9 mouse cellular contexts compared by ENCODE assay signal in the genomic region with DNA sequence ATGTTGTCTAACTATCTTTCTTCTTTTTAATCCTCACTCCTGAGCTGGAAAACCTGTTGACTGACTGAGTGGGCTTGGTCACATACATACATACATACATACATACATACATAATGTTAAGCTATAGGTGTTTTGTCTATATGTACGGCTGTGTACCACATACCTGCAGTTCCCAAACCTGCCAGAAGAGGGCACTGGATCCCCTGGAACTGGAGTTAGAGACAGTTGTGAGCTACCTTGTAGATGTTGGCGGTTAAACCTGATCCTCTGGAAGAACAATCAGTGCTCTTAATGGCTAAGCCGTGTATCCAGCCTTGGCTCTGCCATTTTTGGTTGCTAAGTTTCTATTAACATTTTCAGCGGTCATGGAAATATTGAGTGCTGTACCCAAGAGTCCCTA. TPM values are rescaled to one million over a fixed set of nuclear protein-coding genes. Genes with fewer than 3 reads are reported as not detected.
DNase-seq lines count a peak whose midpoint lies in the region; ATAC-seq and TF ChIP-seq lines count a peak whose summit lies in the region.
"Had no signal": no experiment of that assay in that cellular context is flagged by ENCODE, and none has a peak within 500 bp of the region (broad histone marks: within the 10 kb centered on the region; RNA-seq: fewer than 3 reads in every experiment).

No protein-coding gene starts in this region.

- ATAC-seq in kidney, postnatal 0 days (replicated peaks; ENCODE audit: low FRiP score, low read depth) = peak; percentile 76
- ATAC-seq in lung, embryonic 16.5 days (ENCODE audit: low read depth) = 0 out of 2 replicates have a peak, but pooled peaks have one; percentile 38
- ATAC-seq in erythroid progenitor cell, adult 5-6 weeks (replicated peaks; ENCODE audit: low FRiP score, poor library complexity, severe bottlenecking) = no peak

- no peak overlapping the region for H3K4me2 ChIP-seq in kidney, postnatal 0 days (ENCODE audit: low read length)
- no peak overlapping the region for H3K4me2 ChIP-seq in lung, embryonic 16.5 days (ENCODE audit: low read depth, low read length)
- H3K4me2 ChIP-seq: stomach, embryonic 15.5 days had no signal

- H3K27me3 ChIP-seq in kidney, postnatal 0 days (ENCODE audit: insufficient read depth, low read length) = no peaks in the 10 kb centered on the region
- no peaks in the 10 kb centered on the region; the same call in 1 of the 2 replicates for H3K27me3 ChIP-seq in lung, embryonic 16.5 days (ENCODE audit: control insufficient read depth, insufficient read depth, low read depth, low read length)
- H3K27me3 ChIP-seq: stomach, embryonic 15.5 days had no signal

- DNase-seq in 3T3-L1 (ENCODE audit: low read depth, low spot score) = peak; percentile 82
- peak; percentile 60 for DNase-seq in CD4-positive helper T cell, adult 2 months (ENCODE audit: low read depth, low spot score)
- DNase-seq in brain, embryonic 14.5 days (ENCODE audit: low read depth) = peak; percentile 55
- peak; percentile 81 for DNase-seq in gastrocnemius, adult 18-20 months (ENCODE audit: low spot score)
- DNase-seq in kidney, postnatal 0 days (ENCODE audit: low spot score) = peak; percentile 78
- DNase-seq in spleen, adult 18-20 months = peak; percentile 43 to 78

- H3K9me3 ChIP-seq in kidney, postnatal 0 days (replicated peaks; ENCODE audit: low read length) = no peaks in the 10 kb centered on the region
- no peaks in the 10 kb centered on the region for H3K9me3 ChIP-seq in lung, embryonic 16.5 days (ENCODE audit: control insufficient read depth, low read length)
- H3K9me3 ChIP-seq: stomach, embryonic 15.5 days had no signal

- no peak overlapping the region for H3K9ac ChIP-seq in kidney, postnatal 0 days (ENCODE audit: low read depth, low read length)
- H3K9ac ChIP-seq in lung, embryonic 16.5 days (ENCODE audit: low read length) = no peak overlapping the region
- H3K9ac ChIP-seq: stomach, embryonic 15.5 days had no signal

- no peaks in the 10 kb centered on the region for H3K36me3 ChIP-seq in kidney, postnatal 0 days (ENCODE audit: insufficient read depth, low read length)
- H3K36me3 ChIP-seq in lung, embryonic 16.5 days (ENCODE audit: control insufficient read depth, insufficient read depth, low read length) = no peaks in the 10 kb centered on the region
- H3K36me3 ChIP-seq: stomach, embryonic 15.5 days had no signal

- no peaks in the 10 kb centered on the region for H3K4me1 ChIP-seq in kidney, postnatal 0 days (replicated peaks; ENCODE audit: insufficient read depth, low read length)
- no peaks in the 10 kb centered on the region for H3K4me1 ChIP-seq in lung, embryonic 16.5 days (replicated peaks; ENCODE audit: control insufficient read depth, insufficient read depth, low read length)
- H3K4me1 ChIP-seq: stomach, embryonic 15.5 days had no signal

- TF ChIP-seq POLR2A in brain, embryonic 14.5 days (IDR thresholded peaks at IDR 0.05; ENCODE audit: borderline replicate concordance, extremely low read depth, insufficient read depth, insufficient read length, poor library complexity, severe bottlenecking) = no peak

- 23% methylated on average over 4 of the region's 4 CpGs for WGBS in kidney, postnatal 0 days
- WGBS in lung, embryonic 16.5 days = 20% methylated on average over 4 of the region's 4 CpGs

- H3K4me3 ChIP-seq in kidney, postnatal 0 days (replicated peaks; ENCODE audit: low read depth, low read length) = no peak overlapping the region
- no peak overlapping the region for H3K4me3 ChIP-seq in lung, embryonic 16.5 days (ENCODE audit: low read length)
- H3K4me3 ChIP-seq: stomach, embryonic 15.5 days had no signal

- TF ChIP-seq CTCF in brain, embryonic 14.5 days (IDR thresholded peaks at IDR 0.05; ENCODE audit: borderline replicate concordance, extremely low read depth, insufficient read depth, insufficient read length) = peak; percentile 60; the same call in 1 of the 2 replicates
- peak; percentile 97 for TF ChIP-seq CTCF in kidney, postnatal 0 days (IDR thresholded peaks at IDR 0.05; ENCODE audit: low read depth)

- H3K27ac ChIP-seq in kidney, postnatal 0 days = no peak overlapping the region
- no peak overlapping the region for H3K27ac ChIP-seq in lung, embryonic 16.5 days (ENCODE audit: low read length)
- H3K27ac ChIP-seq: stomach, embryonic 15.5 days had no signal

RNA-seq across cellular contexts. Expression of gene Il17rd, which starts 7.6 kb away (rescaled TPM):
- polyA plus RNA-seq in brain, embryonic 14.5 days (2012; rRNA removed) = 4.7 and 7.4 TPM in 2 replicates
- total RNA-seq in gastrocnemius, adult 18-20 months (2021) = 1 to 10 TPM; 2.0 to 2.2 TPM
- 3.9 TPM in 2 replicates for polyA plus RNA-seq in kidney, postnatal 0 days (2015; fragmentation: Nextera tagmentation; extraction: Ambion mirVana)
- polyA plus RNA-seq in lung, embryonic 16.5 days (2015; fragmentation: Nextera tagmentation; extraction: Ambion mirVana) = 1.9 and 2.0 TPM in 2 replicates
- total RNA-seq in erythroid progenitor cell, adult 5-6 weeks (2015; ENCODE audit: low replicate concordance) = not detected in 2 replicates
- not detected in 2 replicates for total RNA-seq in erythroid progenitor cell, adult 5-6 weeks (2017; ENCODE audit: low replicate concordance)

RNA-seq across cellular contexts. Expression of gene Hesx1, which starts 36.9 kb away (rescaled TPM):
- 0.22 TPM in 1 of 2 replicates, not detected in the other for polyA plus RNA-seq in brain, embryonic 14.5 days (2012; rRNA removed)
- not detected for total RNA-seq in gastrocnemius, adult 18-20 months (2021)
- 1.9 and 2.3 TPM in 2 replicates for polyA plus RNA-seq in kidney, postnatal 0 days (2015; fragmentation: Nextera tagmentation; extraction: Ambion mirVana)
- polyA plus RNA-seq in lung, embryonic 16.5 days (2015; fragmentation: Nextera tagmentation; extraction: Ambion mirVana) = not detected in 2 replicates
- total RNA-seq in erythroid progenitor cell, adult 5-6 weeks (2015; ENCODE audit: low replicate concordance) = not detected in 2 replicates
- total RNA-seq in erythroid progenitor cell, adult 5-6 weeks (2017; ENCODE audit: low replicate concordance) = not detected in 2 replicates
